Mouse (Mus musculus) cerebellum, adult 18-20 months (tissue): Measurements from ENCODE around the gene Sptssb.

Source experiments
- DNase-seq, 2 experiments: peaks; one replicate each; pipeline ENCODE4 v3.0.0; 2021

Sptssb gene

GRCm38 (mm10) chr3:69829532-69829931 is 30.2 kb downstream of the Sptssb start:
- no peak for DNase-seq

- no peak for DNase-seq
Observed at GRCm38 (mm10) chr3:69824536-69824935, 35.2 kb downstream of the Sptssb start.

- no peak for DNase-seq
Observed at GRCm38 (mm10) chr3:69820614-69821013, 39.1 kb downstream of the Sptssb start.

GRCm38 (mm10) chr3:69819851-69820200 is 39.9 kb downstream of the Sptssb start:
- DNase-seq: peak; percentile 63 to 81

GRCm38 (mm10) chr3:69819146-69819850 is 40.4 kb downstream of the Sptssb start:
- DNase-seq: peak; percentile 51 to 65

- DNase-seq: peak; percentile 56 to 61
Observed at GRCm38 (mm10) chr3:69818466-69818865, 41.3 kb downstream of the Sptssb start.

GRCm38 (mm10) chr3:69816547-69816946 is 43.2 kb downstream of the Sptssb start:
- DNase-seq: peak; percentile 54 to 68

- DNase-seq: no peak
Observed at GRCm38 (mm10) chr3:69813005-69813695, 46.6 kb downstream of the Sptssb start.

GRCm38 (mm10) chr3:69812442-69812841 is 47.3 kb downstream of the Sptssb start:
- DNase-seq: no peak

- no peak for DNase-seq
Observed at GRCm38 (mm10) chr3:69808479-69808878, 51.3 kb downstream of the Sptssb start.

GRCm38 (mm10) chr3:69803137-69803536 is 56.6 kb downstream of the Sptssb start:
- no peak for DNase-seq

GRCm38 (mm10) chr3:69800829-69801384 is 58.8 kb downstream of the Sptssb start:
- DNase-seq: peak in 1 of 2 experiments; percentile 16

- DNase-seq: no peak
Observed at GRCm38 (mm10) chr3:69799096-69799495, 60.6 kb downstream of the Sptssb start.

GRCm38 (mm10) chr3:69797969-69798368 is 61.8 kb downstream of the Sptssb start:
- peak in 1 of 2 experiments; percentile 14 for DNase-seq

GRCm38 (mm10) chr3:69797533-69797932 is 62.2 kb downstream of the Sptssb start:
- peak; percentile 84 to 89 for DNase-seq

GRCm38 (mm10) chr3:69792823-69793417 is 66.8 kb downstream of the Sptssb start:
- DNase-seq: no peak

GRCm38 (mm10) chr3:69779246-69779796 is 80.4 kb downstream of the Sptssb start:
- DNase-seq: no peak

GRCm38 (mm10) chr3:69773356-69773755 is 86.4 kb downstream of the Sptssb start:
- no peak for DNase-seq
